Mouse (Mus musculus) small intestine, adult 2 months (tissue): ENCODE data around the gene Tsc22d1.

ENCODE experiments used
- CTCF ChIP-seq: fragments of 200-500 bp; IDR thresholded peaks from 2 replicates; pipeline ENCODE4 v1.5.1; 2012; ENCODE audit warnings: low read depth, mild to moderate bottlenecking, control low read depth, inconsistent platforms, low read length, moderate library complexity, mixed read lengths; ENCODE audit not compliant: insufficient replicate concordance, insufficient read length; ENCODE audit errors: extremely low read depth
- POLR2A ChIP-seq: fragments of 200-500 bp; IDR thresholded peaks from 2 replicates; pipeline ENCODE4 v1.6.1; 2012; ENCODE audit warnings: low read depth, mild to moderate bottlenecking, control low read depth, inconsistent platforms, low read length, moderate library complexity

GRCm38 (mm10) chr14:76374601-76375000 lies 40.2 kb upstream of the Tsc22d1 start:
- TF ChIP-seq CTCF (no peak), POLR2A (no peak)
